Mouse (Mus musculus): ENCODE results near the gene Adgrl2. TPM values are rescaled to one million over a fixed set of nuclear protein-coding genes. Genes with fewer than 3 reads are reported as not detected.

Gene Adgrl2
- polyA plus RNA-seq, 1 experiment = 6.6 TPM

DNA sequence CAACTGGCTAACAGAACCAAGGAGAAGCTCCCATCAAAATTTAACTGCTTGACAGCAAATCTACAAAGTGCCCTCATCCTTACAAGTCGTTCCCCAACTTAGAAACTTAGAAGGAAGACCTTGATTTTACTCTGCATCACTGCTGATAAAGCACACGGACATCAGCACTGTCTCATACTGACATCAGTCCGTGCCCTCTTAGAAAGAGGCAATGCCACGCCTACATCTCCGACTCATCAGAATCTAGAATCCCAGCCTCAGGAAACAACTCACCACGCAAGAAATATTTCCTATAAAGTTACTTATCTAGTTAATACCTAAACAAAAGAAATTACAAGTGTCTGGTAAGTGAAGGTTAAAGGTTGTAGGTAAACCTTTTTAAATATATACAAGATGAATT is 43.1 kb downstream of the Adgrl2 start:
- H3K4me3 ChIP-seq (ENCODE audit: extremely low read depth, insufficient read depth, insufficient read length) = no peak overlapping the region
- DNase-seq (ENCODE audit: low read depth in 1 of 2, low spot score in 2 of 2) = no peak
- TF ChIP-seq POLR2A (IDR thresholded peaks at IDR 0.05; ENCODE audit: low read depth, low read length) (no peak), CTCF (IDR thresholded peaks at IDR 0.05; ENCODE audit: extremely low read depth, insufficient read depth, insufficient read length, insufficient replicate concordance) (no peak)
- no peaks in the 10 kb centered on the region for H3K36me3 ChIP-seq (ENCODE audit: control insufficient read depth, insufficient read depth, low read length)
- WGBS = 81% methylated on average over 6 of the region's 6 CpGs
- H3K27ac ChIP-seq (ENCODE audit: insufficient read depth, low read length) = no peak overlapping the region
- H3K4me1 ChIP-seq (ENCODE audit: control insufficient read depth, insufficient read depth, insufficient read length) = no peaks in the 10 kb centered on the region
- H3K27me3 ChIP-seq (ENCODE audit: control insufficient read depth, insufficient read depth, low read length) = no peaks in the 10 kb centered on the region

DNA sequence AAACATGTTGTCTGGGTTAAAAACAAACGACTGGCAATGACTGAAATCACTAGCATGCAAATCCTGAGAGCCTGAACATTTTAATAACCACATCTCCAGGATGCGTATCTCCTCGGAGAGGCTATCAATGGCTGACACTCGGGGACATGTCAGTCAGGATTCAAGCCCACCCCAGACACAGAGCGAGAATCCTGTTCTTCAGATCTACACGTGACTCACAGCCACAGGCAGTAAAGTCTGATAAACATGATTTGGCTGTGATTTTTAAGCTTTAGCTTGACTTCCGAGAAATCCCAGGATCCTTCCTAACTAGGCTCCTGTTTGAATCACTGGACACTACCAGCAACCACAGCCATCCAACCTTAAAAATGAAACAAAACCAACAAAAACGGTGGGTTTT is 44.8 kb downstream of the Adgrl2 start:
- Histone ChIP-seq H3K36me3 (ENCODE audit: control insufficient read depth, insufficient read depth, low read length) (no peaks in the 10 kb centered on the region), H3K27me3 (ENCODE audit: control insufficient read depth, insufficient read depth, low read length) (no peaks in the 10 kb centered on the region), H3K27ac (ENCODE audit: insufficient read depth, low read length) (no peak overlapping the region), H3K4me3 (ENCODE audit: extremely low read depth, insufficient read depth, insufficient read length) (no peak overlapping the region), H3K4me1 (ENCODE audit: control insufficient read depth, insufficient read depth, insufficient read length) (no peaks in the 10 kb centered on the region)
- 84% methylated on average over 8 of the region's 8 CpGs for WGBS
- TF ChIP-seq CTCF (IDR thresholded peaks at IDR 0.05; ENCODE audit: extremely low read depth, insufficient read depth, insufficient read length, insufficient replicate concordance) (no peak), POLR2A (IDR thresholded peaks at IDR 0.05; ENCODE audit: low read depth, low read length) (no peak)
- DNase-seq (ENCODE audit: low read depth in 1 of 2, low spot score in 2 of 2) = no peak

DNA sequence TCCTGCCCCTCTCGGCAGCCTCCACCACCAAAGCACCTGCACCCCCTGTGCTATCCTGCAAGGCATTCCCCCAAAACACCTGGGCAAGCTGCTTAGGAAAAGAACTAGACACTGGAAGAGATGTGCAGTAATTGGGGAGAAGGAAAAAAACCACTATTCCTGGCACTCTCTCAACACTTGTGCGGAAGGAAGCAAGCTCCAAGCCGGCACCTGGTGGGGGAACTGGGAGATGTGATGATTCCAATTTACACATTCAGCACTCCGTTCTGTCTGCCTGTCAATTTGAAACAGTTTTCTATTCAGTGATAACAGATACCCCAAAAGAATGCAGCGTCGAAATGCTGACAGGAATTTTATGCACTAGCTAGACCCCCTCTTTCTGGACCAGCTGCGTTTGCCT is 50.9 kb downstream of the Adgrl2 start:
- Histone ChIP-seq H3K27me3 (ENCODE audit: control insufficient read depth, insufficient read depth, low read length) (no peaks in the 10 kb centered on the region), H3K36me3 (ENCODE audit: control insufficient read depth, insufficient read depth, low read length) (no peaks in the 10 kb centered on the region), H3K27ac (ENCODE audit: insufficient read depth, low read length) (no peak overlapping the region), H3K4me3 (ENCODE audit: extremely low read depth, insufficient read depth, insufficient read length) (no peak overlapping the region), H3K4me1 (ENCODE audit: control insufficient read depth, insufficient read depth, insufficient read length) (no peaks in the 10 kb centered on the region)
- no peak for DNase-seq (ENCODE audit: low read depth in 1 of 2, low spot score in 2 of 2)
- no peak for TF ChIP-seq POLR2A (IDR thresholded peaks at IDR 0.05; ENCODE audit: low read depth, low read length)
- TF ChIP-seq CTCF (IDR thresholded peaks at IDR 0.05; ENCODE audit: extremely low read depth, insufficient read depth, insufficient read length, insufficient replicate concordance) = no peak
- 86% methylated on average over 7 of the region's 7 CpGs for WGBS

DNA sequence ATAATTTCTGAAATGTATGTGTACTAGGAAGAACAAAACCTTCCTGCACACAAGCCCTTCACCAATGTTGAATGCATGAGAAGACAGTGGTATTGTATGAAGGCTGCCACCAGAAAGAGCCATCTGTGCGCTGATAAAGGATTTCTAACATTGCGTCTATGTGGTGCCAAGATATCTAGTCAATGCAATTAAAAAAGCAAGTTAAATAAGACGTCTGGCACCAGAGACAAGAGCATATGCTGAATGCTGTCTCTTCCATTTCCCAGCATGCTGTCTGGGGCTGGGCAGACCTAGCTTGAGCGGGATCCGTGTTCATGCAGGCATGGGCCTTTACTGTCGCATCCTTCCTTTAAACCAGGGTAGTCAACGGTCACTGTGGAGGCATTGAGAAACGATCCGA is 55.3 kb downstream of the Adgrl2 start:
- 89% methylated on average over 9 of the region's 9 CpGs for WGBS

DNA sequence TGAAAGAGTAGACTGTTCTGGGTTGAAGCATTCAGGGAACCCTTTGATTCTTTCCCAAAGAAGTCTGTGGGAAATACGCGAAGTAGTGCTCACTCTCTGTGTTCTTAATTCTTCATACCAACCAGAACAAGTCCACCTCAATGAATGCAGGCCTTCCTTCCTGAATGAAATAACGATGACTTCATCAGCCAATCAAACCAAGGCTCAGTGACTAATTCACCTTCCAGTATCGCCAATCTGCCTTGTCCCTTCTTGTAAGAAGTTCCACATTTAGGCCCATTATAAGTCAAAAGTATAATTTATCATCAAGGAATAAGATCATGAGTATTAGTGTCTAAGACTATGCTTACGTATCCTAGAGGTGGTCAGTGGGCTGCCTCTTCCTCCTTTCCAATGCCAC is 56.1 kb downstream of the Adgrl2 start:
- 90% methylated on average over 5 of the region's 5 CpGs for WGBS
- Histone ChIP-seq H3K4me1 (ENCODE audit: control insufficient read depth, insufficient read depth, insufficient read length) (no peaks in the 10 kb centered on the region), H3K27ac (ENCODE audit: insufficient read depth, low read length) (no peak overlapping the region), H3K4me3 (ENCODE audit: extremely low read depth, insufficient read depth, insufficient read length) (no peak overlapping the region), H3K36me3 (ENCODE audit: control insufficient read depth, insufficient read depth, low read length) (no peaks in the 10 kb centered on the region), H3K27me3 (ENCODE audit: control insufficient read depth, insufficient read depth, low read length) (no peaks in the 10 kb centered on the region)
- DNase-seq (ENCODE audit: low read depth in 1 of 2, low spot score in 2 of 2) = no peak
- TF ChIP-seq POLR2A (IDR thresholded peaks at IDR 0.05; ENCODE audit: low read depth, low read length) (no peak), CTCF (IDR thresholded peaks at IDR 0.05; ENCODE audit: extremely low read depth, insufficient read depth, insufficient read length, insufficient replicate concordance) (no peak)

More for the DNA sequence above, 55.3 kb downstream of the Adgrl2 start:
- no peaks in the 10 kb centered on the region for H3K4me1 ChIP-seq (ENCODE audit: control insufficient read depth, insufficient read depth, insufficient read length)
- no peak overlapping the region for H3K27ac ChIP-seq (ENCODE audit: insufficient read depth, low read length)
- TF ChIP-seq POLR2A (IDR thresholded peaks at IDR 0.05; ENCODE audit: low read depth, low read length) = no peak
- TF ChIP-seq CTCF (IDR thresholded peaks at IDR 0.05; ENCODE audit: extremely low read depth, insufficient read depth, insufficient read length, insufficient replicate concordance) = no peak
- no peak for DNase-seq (ENCODE audit: low read depth in 1 of 2, low spot score in 2 of 2)
- no peaks in the 10 kb centered on the region for H3K27me3 ChIP-seq (ENCODE audit: control insufficient read depth, insufficient read depth, low read length)
- H3K36me3 ChIP-seq (ENCODE audit: control insufficient read depth, insufficient read depth, low read length) = no peaks in the 10 kb centered on the region
- H3K4me3 ChIP-seq (ENCODE audit: extremely low read depth, insufficient read depth, insufficient read length) = no peak overlapping the region

DNA sequence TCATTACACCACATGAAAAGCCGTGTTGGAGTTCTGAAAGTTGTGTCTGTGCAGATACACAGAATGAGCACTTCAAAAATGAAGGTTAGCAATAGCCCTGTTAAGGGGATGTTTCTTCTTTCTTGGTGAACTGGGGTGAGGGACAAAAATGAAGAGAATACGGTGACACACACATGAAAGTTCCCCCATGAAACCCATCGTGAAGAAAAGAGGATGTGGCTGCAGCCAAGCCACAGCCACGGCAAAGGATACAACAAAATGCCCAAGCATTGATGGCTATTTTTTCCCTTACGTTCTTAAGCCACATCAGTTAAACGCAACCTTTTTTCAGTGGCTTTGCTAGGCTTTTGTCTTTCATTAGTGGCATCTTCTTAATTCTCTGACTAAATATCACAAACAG is 57.2 kb downstream of the Adgrl2 start:
- no peak for DNase-seq (ENCODE audit: low read depth in 1 of 2, low spot score in 2 of 2)
- Histone ChIP-seq H3K4me3 (ENCODE audit: extremely low read depth, insufficient read depth, insufficient read length) (no peak overlapping the region), H3K27ac (ENCODE audit: insufficient read depth, low read length) (no peak overlapping the region), H3K36me3 (ENCODE audit: control insufficient read depth, insufficient read depth, low read length) (no peaks in the 10 kb centered on the region), H3K4me1 (ENCODE audit: control insufficient read depth, insufficient read depth, insufficient read length) (no peaks in the 10 kb centered on the region), H3K27me3 (ENCODE audit: control insufficient read depth, insufficient read depth, low read length) (no peaks in the 10 kb centered on the region)
- TF ChIP-seq POLR2A (IDR thresholded peaks at IDR 0.05; ENCODE audit: low read depth, low read length) = no peak
- no peak for TF ChIP-seq CTCF (IDR thresholded peaks at IDR 0.05; ENCODE audit: extremely low read depth, insufficient read depth, insufficient read length, insufficient replicate concordance)
- WGBS = 26% methylated on average over 6 of the region's 6 CpGs

DNA sequence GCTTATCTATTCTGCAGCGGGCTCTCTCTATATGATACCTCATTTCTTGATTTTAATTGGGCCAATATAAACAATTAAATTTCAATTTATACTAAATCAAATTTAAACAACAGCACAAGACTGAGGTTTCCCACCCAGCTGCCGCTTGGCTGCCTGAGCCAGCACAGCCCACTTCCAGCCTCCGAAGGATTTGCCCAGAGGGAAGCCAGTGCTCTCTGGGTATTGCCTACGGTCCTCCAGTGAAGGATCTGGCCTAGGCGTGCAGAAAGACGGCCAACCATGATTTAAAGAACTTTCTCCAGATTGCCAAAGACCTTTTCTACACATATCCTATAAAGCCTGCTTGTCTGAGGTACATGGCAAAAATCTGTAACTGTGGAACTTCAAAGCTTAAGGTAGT is 59.4 kb downstream of the Adgrl2 start:
- H3K4me1 ChIP-seq (ENCODE audit: control insufficient read depth, insufficient read depth, insufficient read length) = no peaks in the 10 kb centered on the region
- no peaks in the 10 kb centered on the region for H3K36me3 ChIP-seq (ENCODE audit: control insufficient read depth, insufficient read depth, low read length)
- WGBS = 94% methylated on average over 6 of the region's 6 CpGs
- no peak overlapping the region for H3K27ac ChIP-seq (ENCODE audit: insufficient read depth, low read length)
- no peak for DNase-seq (ENCODE audit: low read depth in 1 of 2, low spot score in 2 of 2)
- H3K27me3 ChIP-seq (ENCODE audit: control insufficient read depth, insufficient read depth, low read length) = no peaks in the 10 kb centered on the region
- no peak for TF ChIP-seq POLR2A (IDR thresholded peaks at IDR 0.05; ENCODE audit: low read depth, low read length)
- no peak overlapping the region for H3K4me3 ChIP-seq (ENCODE audit: extremely low read depth, insufficient read depth, insufficient read length)

All from spleen, adult 2 months (tissue).